Mouse (Mus musculus) MEL (cell line): ENCODE measurements at regions not wholly inside any gene's neighbourhood (a gene's known extent, or its start where the extent isn't known, plus 50 kb on each side); places are given as distances from the start of the nearest gene placed in this dataset.

Source experiments
- DNase-seq: peaks from one replicate; pipeline ENCODE4 v3.0.0; 2011; ENCODE audit warnings: low read depth, low spot score
- H3K27ac ChIP-seq: 2 replicates; pipeline ENCODE4 v1.5.1; 2012; ENCODE audit warnings: low read depth, mild to moderate bottlenecking, control low read depth, low read length, moderate library complexity; ENCODE audit not compliant: control insufficient read depth
- H3K27me3 ChIP-seq, 2 experiments: fragments of 150-350 bp in 1 of 2; sonication (generic) in 1 of 2; 2 replicates each; pipeline ENCODE4 v1.6.1; 2012; ENCODE audit warnings: low read length in 2 of 2, mild to moderate bottlenecking in 2 of 2, improper control_type of control experiment in 1 of 2, moderate library complexity in 1 of 2; ENCODE audit not compliant: insufficient read depth in 2 of 2, control insufficient read depth in 1 of 2
- H3K36me3 ChIP-seq, 2 experiments: 2 replicates each; pipeline ENCODE4 v1.6.1; 2012 to 2014; ENCODE audit warnings: low read length in 2 of 2, improper control_type of control experiment in 1 of 2, inconsistent platforms in 1 of 2, mild to moderate bottlenecking in 1 of 2; ENCODE audit not compliant: insufficient read depth in 2 of 2, control insufficient read depth in 1 of 2
- H3K4me1 ChIP-seq, 2 experiments: fragments of 150-350 bp in 1 of 2; sonication (generic) in 1 of 2; 2 replicates each; pipeline ENCODE4 v1.6.1; 2012; ENCODE audit warnings: low read length in 2 of 2, improper control_type of control experiment in 1 of 2, mild to moderate bottlenecking in 1 of 2; ENCODE audit not compliant: insufficient read depth in 2 of 2, control insufficient read depth in 1 of 2
- H3K4me3 ChIP-seq, 2 experiments: fragments of 150-350 bp in 1 of 2; sonication (generic) in 1 of 2; 2 replicates each; pipeline ENCODE4 v1.5.1; 2012; ENCODE audit warnings: low read depth in 2 of 2, low read length in 2 of 2, mild to moderate bottlenecking in 2 of 2, moderate library complexity in 2 of 2, control low read depth in 1 of 2, improper control_type of control experiment in 1 of 2; ENCODE audit not compliant: control insufficient read depth in 1 of 2, insufficient read depth in 1 of 2
- H3K79me2 ChIP-seq: 2 replicates; pipeline ENCODE4 v1.6.1; 2012; ENCODE audit warnings: mild to moderate bottlenecking, low read length, moderate library complexity; ENCODE audit not compliant: control insufficient read depth, poor library complexity, insufficient read depth
- H3K9ac ChIP-seq: 2 replicates; pipeline ENCODE4 v1.6.1; 2012; ENCODE audit warnings: low read depth, mild to moderate bottlenecking, control low read depth, low read length, moderate library complexity; ENCODE audit not compliant: control insufficient read depth, poor library complexity, severe bottlenecking
- H3K9me3 ChIP-seq: fragments of 150-350 bp; sonication (generic); replicated peaks from 2 replicates; pipeline ENCODE4 v1.6.1; 2012; ENCODE audit warnings: mild to moderate bottlenecking, low read length, improper control_type of control experiment, moderate library complexity; ENCODE audit not compliant: insufficient read depth
- CHD1 ChIP-seq: IDR thresholded peaks from 2 replicates; pipeline ENCODE4 v1.6.1; 2012; ENCODE audit warnings: low read depth, mild to moderate bottlenecking, inconsistent platforms, low read length, improper control_type of control experiment
- CHD2 ChIP-seq: IDR thresholded peaks from 2 replicates; pipeline ENCODE4 v1.6.1; 2011; ENCODE audit warnings: low read length, improper control_type of control experiment
- E2F4 ChIP-seq: IDR thresholded peaks from 2 replicates; pipeline ENCODE4 v1.6.1; 2011; ENCODE audit warnings: low read depth, low read length, improper control_type of control experiment, borderline replicate concordance
- ELF1 ChIP-seq: IDR thresholded peaks from 2 replicates; pipeline ENCODE4 v1.6.1; 2014; ENCODE audit warnings: low read depth, mild to moderate bottlenecking, inconsistent platforms, low read length, improper control_type of control experiment, moderate library complexity
- EP300 ChIP-seq, 2 experiments: IDR thresholded peaks; 2 replicates each; pipeline ENCODE4 v1.6.1; 2011; ENCODE audit warnings: improper control_type of control experiment in 2 of 2, low read length in 2 of 2, low read depth in 1 of 2, mild to moderate bottlenecking in 1 of 2
- ETS1 ChIP-seq: IDR thresholded peaks from 2 replicates; pipeline ENCODE4 v1.6.1; 2012; ENCODE audit warnings: low read depth, mild to moderate bottlenecking, inconsistent platforms, low read length, improper control_type of control experiment, moderate library complexity
- GABPA ChIP-seq: IDR thresholded peaks from 2 replicates; pipeline ENCODE4 v1.6.1; 2012; ENCODE audit warnings: low read depth, mild to moderate bottlenecking, inconsistent platforms, low read length, improper control_type of control experiment, moderate library complexity
- HCFC1 ChIP-seq: IDR thresholded peaks from 2 replicates; pipeline ENCODE4 v1.6.1; 2012; ENCODE audit warnings: low read depth, mild to moderate bottlenecking, inconsistent platforms, low read length, improper control_type of control experiment, moderate library complexity
- JUND ChIP-seq: IDR thresholded peaks from 2 replicates; pipeline ENCODE4 v1.6.1; 2011; ENCODE audit warnings: low read depth, mild to moderate bottlenecking, improper control_type of control experiment, low read length
- KAT2A ChIP-seq: conservative IDR thresholded peaks from 2 replicates; pipeline ENCODE4 v1.6.1; 2012; ENCODE audit warnings: low read depth, low read length, improper control_type of control experiment, inconsistent platforms
- MAFK ChIP-seq: IDR thresholded peaks from 2 replicates; pipeline ENCODE4 v1.6.1; 2011; ENCODE audit warnings: low read depth, mild to moderate bottlenecking, low read length, improper control_type of control experiment, borderline replicate concordance
- MAZ ChIP-seq: IDR thresholded peaks from 2 replicates; pipeline ENCODE4 v1.6.1; 2012; ENCODE audit warnings: low read depth, mild to moderate bottlenecking, inconsistent platforms, low read length, improper control_type of control experiment
- MYB ChIP-seq: IDR thresholded peaks from 2 replicates; pipeline ENCODE4 v1.6.1; 2011; ENCODE audit warnings: mild to moderate bottlenecking, low read depth, low read length, improper control_type of control experiment
- NELFE ChIP-seq: IDR thresholded peaks from 2 replicates; pipeline ENCODE4 v1.6.1; 2011; ENCODE audit warnings: low read depth, low read length, improper control_type of control experiment
- POLR2A ChIP-seq, 2 experiments: IDR thresholded peaks; 2 replicates each; pipeline ENCODE4 v1.6.1; 2011 to 2012; ENCODE audit warnings: low read length in 2 of 2, mild to moderate bottlenecking in 2 of 2, control low read depth in 1 of 2, improper control_type of control experiment in 1 of 2, low read depth in 1 of 2, moderate library complexity in 1 of 2; ENCODE audit not compliant: control insufficient read depth in 1 of 2, insufficient read depth in 1 of 2, poor library complexity in 1 of 2
- POLR2AphosphoS2 ChIP-seq: IDR thresholded peaks from 2 replicates; pipeline ENCODE4 v1.6.1; 2011; ENCODE audit warnings: low read length, improper control_type of control experiment
- SIN3A ChIP-seq: IDR thresholded peaks from 2 replicates; pipeline ENCODE4 v1.6.1; 2012; ENCODE audit warnings: low read length, improper control_type of control experiment, inconsistent platforms
- TBP ChIP-seq: IDR thresholded peaks from 2 replicates; pipeline ENCODE4 v1.8.0; 2011; ENCODE audit warnings: low read depth, low read length, improper control_type of control experiment
- UBTF ChIP-seq: IDR thresholded peaks from 2 replicates; pipeline ENCODE4 v1.6.1; 2012; ENCODE audit warnings: low read depth, mild to moderate bottlenecking, inconsistent platforms, low read length, improper control_type of control experiment, moderate library complexity, borderline replicate concordance; ENCODE audit not compliant: insufficient read depth
- USF1 ChIP-seq: IDR thresholded peaks from 2 replicates; pipeline ENCODE4 v1.6.1; 2014; ENCODE audit warnings: low read depth, mild to moderate bottlenecking, inconsistent platforms, low read length, improper control_type of control experiment, moderate library complexity
- USF2 ChIP-seq, 2 experiments: IDR thresholded peaks; 2 replicates each; pipeline ENCODE4 v1.6.1; 2011 to 2012; ENCODE audit warnings: improper control_type of control experiment in 2 of 2, low read length in 2 of 2, borderline replicate concordance in 1 of 2, inconsistent platforms in 1 of 2, low read depth in 1 of 2, mild to moderate bottlenecking in 1 of 2; ENCODE audit not compliant: insufficient read depth in 1 of 2
- ZC3H11A ChIP-seq: IDR thresholded peaks from 2 replicates; pipeline ENCODE4 v1.6.1; 2012; ENCODE audit warnings: low read depth, mild to moderate bottlenecking, inconsistent platforms, low read length, improper control_type of control experiment
- ZMIZ1 ChIP-seq: IDR thresholded peaks from 2 replicates; pipeline ENCODE4 v1.6.1; 2012; ENCODE audit warnings: low read depth, mild to moderate bottlenecking, inconsistent platforms, low read length, improper control_type of control experiment, moderate library complexity

GRCm38 (mm10) chr9:43461131-43461530 is 150.5 kb downstream of the Trim29 start:
- H3K9ac ChIP-seq = no peak overlapping the region
- no peak overlapping the region for H3K27ac ChIP-seq
- no peaks in the 10 kb centered on the region; a peak in 1 of 4 replicates for H3K27me3 ChIP-seq
- no peaks in the 10 kb centered on the region for H3K9me3 ChIP-seq
- TF ChIP-seq POLR2A (IDR thresholded peaks at IDR 0.05; ENCODE audit: control insufficient read depth in 1 of 2, insufficient read depth in 1 of 2, low read depth in 1 of 2, low read length in 2 of 2, poor library complexity in 1 of 2) (no peak), MYB (no peak), USF1 (no peak), E2F4 (no peak), CHD1 (no peak), GABPA (no peak), MAZ (no peak), USF2 (IDR thresholded peaks at IDR 0.05; ENCODE audit: borderline replicate concordance in 1 of 2, insufficient read depth in 1 of 2, low read depth in 1 of 2, low read length in 2 of 2) (no peak), EP300 (IDR thresholded peaks at IDR 0.05; ENCODE audit: low read depth in 1 of 2, low read length in 2 of 2) (no peak), HCFC1 (no peak)
- no peak overlapping the region for H3K4me3 ChIP-seq
- H3K79me2 ChIP-seq = no peaks in the 10 kb centered on the region
- H3K36me3 ChIP-seq = no peaks in the 10 kb centered on the region
- DNase-seq = no peak
- H3K4me1 ChIP-seq = no peaks in the 10 kb centered on the region

- Histone ChIP-seq H3K4me1 (no peaks in the 10 kb centered on the region), H3K9ac (no peak overlapping the region), H3K27me3 (no peaks in the 10 kb centered on the region; a peak in 1 of 4 replicates), H3K4me3 (no peak overlapping the region), H3K9me3 (no peaks in the 10 kb centered on the region), H3K27ac (no peak overlapping the region), H3K79me2 (no peaks in the 10 kb centered on the region), H3K36me3 (no peaks in the 10 kb centered on the region)
- DNase-seq = no peak
- TF ChIP-seq ZC3H11A (no peak), CHD1 (no peak), POLR2A (IDR thresholded peaks at IDR 0.05; ENCODE audit: control insufficient read depth in 1 of 2, insufficient read depth in 1 of 2, low read depth in 1 of 2, low read length in 2 of 2, poor library complexity in 1 of 2) (no peak), ZMIZ1 (no peak)
Measured at GRCm38 (mm10) chr9:43463445-43464090, 152.9 kb downstream of the Trim29 start.

GRCm38 (mm10) chr9:43465129-43465528 is 154.5 kb downstream of the Trim29 start:
- no peak overlapping the region for H3K9ac ChIP-seq
- no peaks in the 10 kb centered on the region for H3K4me1 ChIP-seq
- no peak overlapping the region for H3K27ac ChIP-seq
- H3K9me3 ChIP-seq = no peaks in the 10 kb centered on the region
- H3K36me3 ChIP-seq = no peaks in the 10 kb centered on the region
- H3K27me3 ChIP-seq = no peaks in the 10 kb centered on the region; a peak in 1 of 4 replicates
- DNase-seq = no peak
- no peaks in the 10 kb centered on the region for H3K79me2 ChIP-seq
- H3K4me3 ChIP-seq = no peak overlapping the region
- TF ChIP-seq ZC3H11A (no peak), MYB (no peak), KAT2A (no peak), USF1 (no peak), MAFK (no peak), UBTF (no peak), TBP (no peak), SIN3A (no peak), POLR2AphosphoS2 (no peak), EP300 (IDR thresholded peaks at IDR 0.05; ENCODE audit: low read depth in 1 of 2, low read length in 2 of 2) (no peak), MAZ (no peak), JUND (no peak), HCFC1 (no peak), ELF1 (no peak), NELFE (no peak), ETS1 (no peak), GABPA (no peak), CHD2 (no peak), POLR2A (IDR thresholded peaks at IDR 0.05; ENCODE audit: control insufficient read depth in 1 of 2, insufficient read depth in 1 of 2, low read depth in 1 of 2, low read length in 2 of 2, poor library complexity in 1 of 2) (no peak)
